Mouse (Mus musculus): ENCODE measurements around the gene B3galt5.

Gene B3galt5

DNA sequence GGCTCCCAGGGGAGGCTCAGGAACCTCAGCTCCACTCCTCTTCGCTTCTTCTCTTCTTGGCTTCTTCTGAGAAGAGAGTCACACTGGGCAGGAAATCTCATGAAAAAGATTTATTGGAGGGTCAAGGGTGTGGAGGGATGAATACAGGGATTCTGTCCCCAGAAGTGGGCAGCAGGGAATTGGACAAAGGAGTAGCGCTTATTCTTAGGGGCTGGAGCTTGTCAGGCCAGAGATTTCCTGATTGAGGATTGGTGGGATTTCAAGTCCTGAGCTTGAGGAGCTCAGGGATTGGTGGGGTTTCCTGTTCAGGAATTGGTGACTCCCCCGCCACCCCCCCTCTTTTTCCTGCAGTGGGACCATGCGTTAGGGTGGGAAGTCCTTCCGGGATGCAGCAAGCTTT, 113.2 kb downstream of the B3galt5 start:
- DNase-seq, result no peak

GRCm38 (mm10) chr16:96351520-96351919, 115.9 kb downstream of the B3galt5 start:
- DNase-seq, result no peak

DNA sequence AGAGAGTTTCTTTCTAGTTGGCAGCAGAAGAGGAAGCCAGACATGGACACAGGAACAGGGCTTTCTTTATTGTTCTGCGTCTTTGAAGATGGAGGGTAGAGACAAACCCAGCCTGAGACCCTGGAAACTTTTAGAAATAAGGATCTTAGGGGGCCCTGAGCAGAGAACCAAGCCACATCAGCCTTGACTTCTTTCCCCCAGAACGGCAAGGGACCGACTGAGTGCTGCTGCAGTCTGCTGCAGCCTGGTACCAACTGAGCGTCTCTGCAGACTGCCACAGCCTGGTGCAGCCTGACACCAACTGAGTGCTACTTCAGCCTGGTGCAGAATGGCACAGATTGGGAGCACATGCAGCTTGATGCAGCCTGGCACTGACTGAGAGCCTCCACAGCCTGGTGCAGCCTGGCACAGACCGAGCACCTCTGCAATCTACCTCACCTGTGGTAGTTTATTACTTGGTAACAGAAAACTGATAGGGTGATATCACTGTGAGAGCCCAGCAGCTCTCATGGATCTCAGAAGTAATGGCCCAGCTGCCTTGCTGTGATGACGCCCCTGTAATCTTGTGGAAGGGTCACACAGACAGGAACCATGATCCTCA, 117.8 kb downstream of the B3galt5 start:
- DNase-seq, result no peak

GRCm38 (mm10) chr16:96353996-96354395, 118.4 kb downstream of the B3galt5 start:
- DNase-seq, result no peak

- peak; percentile 75 to 79 for DNase-seq
These were observed 122.3 kb downstream of the B3galt5 start for GRCm38 (mm10) chr16:96357903-96358302.

- peak; percentile 62 to 76 for DNase-seq
These were observed 125.9 kb downstream of the B3galt5 start for GRCm38 (mm10) chr16:96361305-96362124.

- DNase-seq, result no peak
These were observed 127.3 kb downstream of the B3galt5 start for GRCm38 (mm10) chr16:96362873-96363272.

GRCm38 (mm10) chr16:96363277-96363676, 127.7 kb downstream of the B3galt5 start:
- no peak for DNase-seq

GRCm38 (mm10) chr16:96364870-96365269, 129.3 kb downstream of the B3galt5 start:
- DNase-seq, result no peak

Data from lung, postnatal 4 days (tissue).